Mouse (Mus musculus): Measurements from ENCODE around the gene Rab5c. TPM values are rescaled to one million over a fixed set of nuclear protein-coding genes. Genes with fewer than 3 reads are reported as not detected.
A peak's percentile ranks its signal among the peaks of the same experiment; 100 is the strongest.

The Rab5c gene
- polyA plus RNA-seq, 1 experiment from 2014 or later, result 41.1 TPM

DNA sequence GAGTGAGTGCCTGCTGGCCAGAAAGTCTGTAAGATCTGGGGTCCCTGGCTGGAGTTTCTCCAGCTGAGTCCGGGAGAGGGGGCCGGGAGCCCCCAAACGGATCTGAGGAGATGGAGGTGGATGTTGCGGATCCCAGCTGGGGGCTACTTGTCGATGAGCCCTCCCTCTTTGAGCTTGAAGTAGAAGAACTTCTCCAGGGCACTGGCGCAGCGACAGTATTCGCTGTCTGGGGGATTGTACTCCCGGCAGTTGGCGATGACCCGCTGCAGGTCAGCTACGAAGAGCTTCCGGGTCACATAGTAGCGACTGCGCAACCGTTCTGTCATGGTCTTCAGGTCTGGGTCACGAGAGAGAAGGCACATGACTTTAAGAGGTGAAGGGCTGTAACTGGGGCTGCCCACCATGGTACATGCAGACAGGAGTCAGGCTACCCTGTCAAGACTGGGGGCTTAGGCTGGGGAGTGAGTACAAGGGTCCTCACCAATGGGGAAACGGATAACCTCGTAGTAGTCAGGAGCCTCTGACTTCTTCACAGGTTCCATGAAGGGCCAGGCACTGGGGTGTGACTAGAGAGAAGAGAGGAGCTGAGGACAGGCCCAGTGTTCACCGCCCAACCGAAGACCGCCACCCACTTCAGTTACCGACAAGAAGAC is 32.8 kb downstream of the Rab5c start:
- 0 out of 2 replicates have a peak, but pooled peaks cover 9% of the 10 kb centered on the region for H3K4me1 ChIP-seq (ENCODE audit: control insufficient read depth, insufficient read depth, low read length)
- peaks cover 17% of the 10 kb centered on the region for H3K36me3 ChIP-seq (ENCODE audit: control insufficient read depth, insufficient read depth, low read length)
- no peak overlapping the region for H3K27ac ChIP-seq (ENCODE audit: low read depth, low read length)
- no peak overlapping the region for H3K4me3 ChIP-seq (ENCODE audit: low read depth, low read length)
- no peak for ATAC-seq (replicated peaks; ENCODE audit: insufficient number of reproducible peaks, low FRiP score, low TSS enrichment)
- 92% methylated on average over 23 of the region's 23 CpGs for WGBS (ENCODE audit: insufficient replicate concordance)
- H3K27me3 ChIP-seq (ENCODE audit: control insufficient read depth, insufficient read depth, low read length), result peaks cover 5% of the 10 kb centered on the region; the same call in 1 of the 2 replicates
- no peaks in the 10 kb centered on the region for H3K9me3 ChIP-seq (replicated peaks; ENCODE audit: control insufficient read depth, low read length)
- no peak overlapping the region for H3K9ac ChIP-seq (ENCODE audit: low read depth, low read length)
- no peak overlapping the region for H3K4me2 ChIP-seq

DNA sequence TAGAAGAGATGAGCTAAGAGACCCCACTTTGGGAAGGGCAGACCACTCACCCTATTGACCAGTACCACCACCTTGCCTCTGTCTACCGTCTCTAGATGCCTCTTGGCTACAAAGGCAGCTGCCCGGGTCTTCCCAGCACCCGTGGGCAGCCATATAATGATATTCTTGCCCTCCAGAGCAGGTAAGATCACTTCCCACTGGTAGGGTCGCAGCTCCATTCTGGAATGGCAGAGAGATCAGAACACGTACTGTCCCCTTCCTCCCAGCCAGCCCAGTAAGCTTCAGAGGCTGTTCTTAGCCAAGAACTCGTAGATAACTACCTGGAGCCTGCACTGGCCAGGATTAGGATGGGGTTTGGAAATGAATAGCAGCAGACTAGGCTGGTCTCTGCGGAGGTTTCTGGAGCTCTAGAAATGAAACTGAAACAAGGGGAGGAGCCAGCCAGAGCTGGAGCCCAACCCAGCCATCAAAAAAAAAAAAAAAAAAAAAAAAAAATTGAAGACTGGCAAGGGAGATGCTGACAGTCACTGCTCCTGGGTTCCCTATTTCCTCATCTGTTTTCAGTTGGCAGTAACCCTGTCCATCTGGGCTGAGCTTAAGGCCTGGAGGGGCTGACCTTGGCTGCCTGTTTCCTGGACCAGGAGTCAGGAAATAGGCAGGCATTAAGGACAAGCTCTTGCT is 34.0 kb downstream of the Rab5c start, which contains the start of gene Dhx58:
Gene Dhx58, minus strand, starts transcription at position 421 of the 681 bp plus-strand sequence.
- Histone ChIP-seq H3K4me1 (ENCODE audit: control insufficient read depth, insufficient read depth, low read length) (0 out of 2 replicates have a peak, but pooled peaks cover 9% of the 10 kb centered on the region), H3K4me3 (ENCODE audit: low read depth, low read length) (no peak within 1 kb of the TSS), H3K36me3 (ENCODE audit: control insufficient read depth, insufficient read depth, low read length) (peaks cover 17% of the 10 kb centered on the region), H3K27me3 (ENCODE audit: control insufficient read depth, insufficient read depth, low read length) (peaks cover 5% of the 10 kb centered on the region; the same call in 1 of the 2 replicates), H3K9ac (ENCODE audit: low read depth, low read length) (0 out of 2 replicates have a peak within 1 kb of the TSS, but pooled peaks have one; percentile 16), H3K9me3 (replicated peaks; ENCODE audit: control insufficient read depth, low read length) (no peaks in the 10 kb centered on the region), H3K27ac (ENCODE audit: low read depth, low read length) (no peak within 1 kb of the TSS), H3K4me2 (no peak within 1 kb of the TSS)
- ATAC-seq (replicated peaks; ENCODE audit: insufficient number of reproducible peaks, low FRiP score, low TSS enrichment), result no peak
- 67% methylated on average over 7 of the region's 7 CpGs for WGBS (ENCODE audit: insufficient replicate concordance)

DNA sequence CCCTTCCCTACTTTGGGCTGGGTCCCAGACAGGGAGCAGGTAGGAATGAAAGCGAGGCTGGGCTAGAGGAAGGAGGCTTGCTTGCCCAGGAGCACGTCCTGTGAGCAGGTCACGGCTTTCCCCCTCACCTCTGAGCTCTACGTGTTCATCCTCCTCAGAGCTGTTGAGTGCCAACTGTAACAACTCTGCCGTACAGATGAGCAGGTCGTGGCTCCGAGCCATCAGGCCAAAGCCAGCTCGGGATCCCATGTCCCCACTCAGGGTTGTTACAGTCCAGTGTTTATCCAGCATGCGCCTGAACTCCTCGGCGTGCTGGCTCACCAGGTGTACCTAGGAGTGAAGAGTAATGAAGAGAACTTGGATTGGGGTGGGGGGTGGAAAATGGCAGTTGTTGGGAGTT is 34.6 kb downstream of the Rab5c start:
- H3K9me3 ChIP-seq (replicated peaks; ENCODE audit: control insufficient read depth, low read length), result no peaks in the 10 kb centered on the region
- no peak overlapping the region for H3K27ac ChIP-seq (ENCODE audit: low read depth, low read length)
- H3K4me1 ChIP-seq (ENCODE audit: control insufficient read depth, insufficient read depth, low read length), result 0 out of 2 replicates have a peak, but pooled peaks cover 9% of the 10 kb centered on the region
- peaks cover 5% of the 10 kb centered on the region; the same call in 1 of the 2 replicates for H3K27me3 ChIP-seq (ENCODE audit: control insufficient read depth, insufficient read depth, low read length)
- peaks cover 13% of the 10 kb centered on the region for H3K36me3 ChIP-seq (ENCODE audit: control insufficient read depth, insufficient read depth, low read length)
- no peak overlapping the region for H3K9ac ChIP-seq (ENCODE audit: low read depth, low read length)
- no peak overlapping the region for H3K4me3 ChIP-seq (ENCODE audit: low read depth, low read length)
- no peak overlapping the region for H3K4me2 ChIP-seq
- 64% methylated on average over 11 of the region's 11 CpGs for WGBS (ENCODE audit: insufficient replicate concordance)
- ATAC-seq (replicated peaks; ENCODE audit: insufficient number of reproducible peaks, low FRiP score, low TSS enrichment), result no peak

GRCm38 (mm10) chr11:100702906-100703305 is 35.1 kb downstream of the Rab5c start:
- Histone ChIP-seq H3K4me1 (ENCODE audit: control insufficient read depth, insufficient read depth, low read length) (0 out of 2 replicates have a peak, but pooled peaks cover 9% of the 10 kb centered on the region), H3K9ac (ENCODE audit: low read depth, low read length) (no peak overlapping the region), H3K4me2 (peak overlapping the region; percentile 50), H3K36me3 (ENCODE audit: control insufficient read depth, insufficient read depth, low read length) (peaks cover 11% of the 10 kb centered on the region), H3K27me3 (ENCODE audit: control insufficient read depth, insufficient read depth, low read length) (peaks cover 5% of the 10 kb centered on the region; the same call in 1 of the 2 replicates), H3K9me3 (replicated peaks; ENCODE audit: control insufficient read depth, low read length) (no peaks in the 10 kb centered on the region), H3K4me3 (ENCODE audit: low read depth, low read length) (peak overlapping the region; percentile 25), H3K27ac (ENCODE audit: low read depth, low read length) (no peak overlapping the region)
- ATAC-seq (replicated peaks; ENCODE audit: insufficient number of reproducible peaks, low FRiP score, low TSS enrichment), result no peak
- WGBS (ENCODE audit: insufficient replicate concordance), result 40% methylated on average over 7 of the region's 7 CpGs

- Histone ChIP-seq H3K27me3 (ENCODE audit: control insufficient read depth, insufficient read depth, low read length) (peaks cover 5% of the 10 kb centered on the region; the same call in 1 of the 2 replicates), H3K4me2 (peak overlapping the region; percentile 50), H3K9ac (ENCODE audit: low read depth, low read length) (no peak overlapping the region), H3K9me3 (replicated peaks; ENCODE audit: control insufficient read depth, low read length) (no peaks in the 10 kb centered on the region), H3K36me3 (ENCODE audit: control insufficient read depth, insufficient read depth, low read length) (peaks cover 11% of the 10 kb centered on the region), H3K27ac (ENCODE audit: low read depth, low read length) (no peak overlapping the region), H3K4me1 (ENCODE audit: control insufficient read depth, insufficient read depth, low read length) (0 out of 2 replicates have a peak, but pooled peaks cover 9% of the 10 kb centered on the region), H3K4me3 (ENCODE audit: low read depth, low read length) (peak overlapping the region; percentile 25)
- WGBS (ENCODE audit: insufficient replicate concordance), result 35% methylated on average over 19 of the region's 19 CpGs
- ATAC-seq (replicated peaks; ENCODE audit: insufficient number of reproducible peaks, low FRiP score, low TSS enrichment), result no peak
Measured at GRCm38 (mm10) chr11:100702081-100702851, 35.7 kb downstream of the Rab5c start.

- Histone ChIP-seq H3K36me3 (ENCODE audit: control insufficient read depth, insufficient read depth, low read length) (peaks cover 7% of the 10 kb centered on the region), H3K4me1 (ENCODE audit: control insufficient read depth, insufficient read depth, low read length) (0 out of 2 replicates have a peak, but pooled peaks cover 9% of the 10 kb centered on the region), H3K4me3 (ENCODE audit: low read depth, low read length) (peak overlapping the region; percentile 23), H3K9me3 (replicated peaks; ENCODE audit: control insufficient read depth, low read length) (no peaks in the 10 kb centered on the region), H3K4me2 (peak overlapping the region; percentile 56), H3K27me3 (ENCODE audit: control insufficient read depth, insufficient read depth, low read length) (peaks cover 5% of the 10 kb centered on the region; the same call in 1 of the 2 replicates), H3K9ac (ENCODE audit: low read depth, low read length) (peak overlapping the region; percentile 49; the same call in 1 of the 2 replicates), H3K27ac (ENCODE audit: low read depth, low read length) (no peak overlapping the region)
- WGBS (ENCODE audit: insufficient replicate concordance), result 6% methylated on average over 14 of the region's 14 CpGs
- ATAC-seq (replicated peaks; ENCODE audit: insufficient number of reproducible peaks, low FRiP score, low TSS enrichment), result no peak
Measured at GRCm38 (mm10) chr11:100701301-100701700, 36.7 kb downstream of the Rab5c start.

DNA sequence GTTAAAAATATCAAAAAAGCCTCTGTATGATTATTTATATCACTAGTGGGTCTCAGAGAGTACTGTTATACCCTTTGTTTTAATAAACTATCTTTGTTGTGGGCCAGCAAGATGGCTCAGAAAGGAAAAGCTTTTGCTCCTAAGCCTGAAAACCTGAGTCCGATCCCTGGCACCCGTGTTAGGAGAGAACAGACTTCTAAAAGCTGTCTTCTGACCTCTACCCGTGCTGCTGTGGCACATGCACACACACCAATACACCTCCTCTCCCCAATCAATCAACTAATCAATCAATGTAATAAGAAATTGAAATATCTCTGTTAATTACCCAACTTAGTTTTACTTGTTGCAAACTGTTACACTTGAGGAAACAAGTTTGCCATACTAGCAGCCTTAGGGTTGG is 37.3 kb downstream of the Rab5c start:
- no peak overlapping the region for H3K4me2 ChIP-seq
- H3K27ac ChIP-seq (ENCODE audit: low read depth, low read length), result no peak overlapping the region
- ATAC-seq (replicated peaks; ENCODE audit: insufficient number of reproducible peaks, low FRiP score, low TSS enrichment), result no peak
- H3K4me3 ChIP-seq (ENCODE audit: low read depth, low read length), result no peak overlapping the region
- WGBS (ENCODE audit: insufficient replicate concordance), result 70% methylated on average over 3 of the region's 3 CpGs
- H3K9ac ChIP-seq (ENCODE audit: low read depth, low read length), result no peak overlapping the region
- no peaks in the 10 kb centered on the region for H3K9me3 ChIP-seq (replicated peaks; ENCODE audit: control insufficient read depth, low read length)
- H3K36me3 ChIP-seq (ENCODE audit: control insufficient read depth, insufficient read depth, low read length), result peaks cover 7% of the 10 kb centered on the region
- H3K4me1 ChIP-seq (ENCODE audit: control insufficient read depth, insufficient read depth, low read length), result 0 out of 2 replicates have a peak, but pooled peaks cover 9% of the 10 kb centered on the region
- H3K27me3 ChIP-seq (ENCODE audit: control insufficient read depth, insufficient read depth, low read length), result peaks cover 5% of the 10 kb centered on the region; the same call in 1 of the 2 replicates

DNA sequence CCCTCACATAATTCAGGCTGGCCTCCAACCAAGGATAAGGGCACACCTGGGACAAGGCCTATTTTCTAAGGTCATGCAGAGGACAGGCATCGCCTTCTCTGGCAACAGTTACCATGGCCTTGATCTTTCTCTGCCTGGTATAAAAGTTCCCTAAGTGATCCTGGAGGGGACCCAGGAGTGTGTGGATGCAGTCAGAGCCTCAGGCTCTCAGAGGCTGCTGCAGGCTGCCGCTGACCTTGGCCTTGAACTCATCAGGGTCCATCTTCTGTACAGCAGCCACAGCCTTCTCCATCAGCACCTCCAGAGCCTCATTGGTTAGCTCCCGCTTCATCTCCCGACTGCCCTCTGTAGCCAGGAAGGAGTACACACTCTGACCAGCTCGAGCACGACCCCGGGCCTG is 40.1 kb downstream of the Rab5c start:
- H3K27me3 ChIP-seq (ENCODE audit: control insufficient read depth, insufficient read depth, low read length), result peaks cover 3% of the 10 kb centered on the region; the same call in 1 of the 2 replicates
- WGBS (ENCODE audit: insufficient replicate concordance), result 71% methylated on average over 7 of the region's 7 CpGs
- no peak overlapping the region for H3K27ac ChIP-seq (ENCODE audit: low read depth, low read length)
- no peak overlapping the region for H3K4me2 ChIP-seq
- no peaks in the 10 kb centered on the region for H3K36me3 ChIP-seq (ENCODE audit: control insufficient read depth, insufficient read depth, low read length)
- H3K4me1 ChIP-seq (ENCODE audit: control insufficient read depth, insufficient read depth, low read length), result 0 out of 2 replicates have a peak, but pooled peaks cover 9% of the 10 kb centered on the region
- no peak for ATAC-seq (replicated peaks; ENCODE audit: insufficient number of reproducible peaks, low FRiP score, low TSS enrichment)
- H3K9ac ChIP-seq (ENCODE audit: low read depth, low read length), result no peak overlapping the region
- H3K4me3 ChIP-seq (ENCODE audit: low read depth, low read length), result no peak overlapping the region
- no peaks in the 10 kb centered on the region for H3K9me3 ChIP-seq (replicated peaks; ENCODE audit: control insufficient read depth, low read length)

Data from heart, embryonic 11.5 days (tissue).